Mouse (Mus musculus): ENCODE measurements around the gene Prmt2. TPM values are rescaled to one million over a fixed set of nuclear protein-coding genes. Genes with fewer than 3 reads are reported as not detected.
A peak's percentile ranks its signal among the peaks of the same experiment; 100 is the strongest.

The Prmt2 gene
- polyA plus RNA-seq (2012; rRNA removed), result 49.0 and 49.7 TPM in 2 replicates

- peak; percentile 63 for DNase-seq (ENCODE audit: low read depth)
Observed at GRCm38 (mm10) chr10:76237341-76238225, at the start of gene Prmt2. TSS of gene Prmt2 (minus strand) at chr10:76237865.

GRCm38 (mm10) chr10:76278541-76279097, 41.0 kb upstream of the Prmt2 start:
- DNase-seq (ENCODE audit: low read depth), result no peak

GRCm38 (mm10) chr10:76275256-76275655, 37.6 kb upstream of the Prmt2 start:
- DNase-seq (ENCODE audit: low read depth), result no peak

- DNase-seq (ENCODE audit: low read depth), result no peak
Observed at GRCm38 (mm10) chr10:76271238-76271637, 33.6 kb upstream of the Prmt2 start.

GRCm38 (mm10) chr10:76262431-76262830, 24.8 kb upstream of the Prmt2 start:
- no peak for DNase-seq (ENCODE audit: low read depth)

- DNase-seq (ENCODE audit: low read depth), result no peak
Observed at GRCm38 (mm10) chr10:76261447-76261846, 23.8 kb upstream of the Prmt2 start.

- no peak for DNase-seq (ENCODE audit: low read depth)
Observed at GRCm38 (mm10) chr10:76260358-76261059, 22.8 kb upstream of the Prmt2 start.

GRCm38 (mm10) chr10:76259566-76260232, 22.0 kb upstream of the Prmt2 start:
- DNase-seq (ENCODE audit: low read depth), result no peak

- no peak for DNase-seq (ENCODE audit: low read depth)
Observed at GRCm38 (mm10) chr10:76257719-76258390, 20.2 kb upstream of the Prmt2 start.

GRCm38 (mm10) chr10:76257231-76257630, 19.6 kb upstream of the Prmt2 start:
- DNase-seq (ENCODE audit: low read depth), result no peak

- DNase-seq (ENCODE audit: low read depth), result no peak
Observed at GRCm38 (mm10) chr10:76255617-76256016, 18.0 kb upstream of the Prmt2 start.

GRCm38 (mm10) chr10:76253536-76253935, 15.9 kb upstream of the Prmt2 start, which contains the start of gene S100b:
TSS of gene S100b (plus strand) at chr10:76253853.
- no peak for DNase-seq (ENCODE audit: low read depth)

- no peak for DNase-seq (ENCODE audit: low read depth)
Observed at GRCm38 (mm10) chr10:76253079-76253478, 15.4 kb upstream of the Prmt2 start.

- DNase-seq (ENCODE audit: low read depth), result no peak
Observed at GRCm38 (mm10) chr10:76250870-76251269, 13.2 kb upstream of the Prmt2 start.

GRCm38 (mm10) chr10:76248647-76248968, 10.9 kb upstream of the Prmt2 start:
- DNase-seq (ENCODE audit: low read depth), result no peak

- DNase-seq (ENCODE audit: low read depth), result no peak
Observed at GRCm38 (mm10) chr10:76247960-76248646, 10.4 kb upstream of the Prmt2 start.

GRCm38 (mm10) chr10:76246601-76247000, 8.9 kb upstream of the Prmt2 start:
- DNase-seq (ENCODE audit: low read depth), result no peak

GRCm38 (mm10) chr10:76245106-76245505, 7.4 kb upstream of the Prmt2 start:
- no peak for DNase-seq (ENCODE audit: low read depth)

GRCm38 (mm10) chr10:76239401-76239800, 1.7 kb upstream of the Prmt2 start:
- DNase-seq (ENCODE audit: low read depth), result no peak

- DNase-seq (ENCODE audit: low read depth), result no peak
Observed at GRCm38 (mm10) chr10:76229627-76230026, 8.0 kb downstream of the Prmt2 start.

GRCm38 (mm10) chr10:76225944-76226343, 11.7 kb downstream of the Prmt2 start:
- DNase-seq (ENCODE audit: low read depth), result no peak

All from gonadal fat pad, adult 2 months (tissue).